Mouse (Mus musculus) heart, adult 2 months (tissue): ENCODE data around the gene Rreb1.

Experiments used
- CTCF ChIP-seq: fragments of 200-600 bp; IDR thresholded peaks from 2 replicates; pipeline ENCODE4 v1.8.1; 2022; ENCODE audit warnings: antibody characterized with exemption, mild to moderate bottlenecking, moderate library complexity
- EP300 ChIP-seq: fragments of 200-500 bp; IDR thresholded peaks from 2 replicates; pipeline ENCODE4 v1.6.1; 2011; ENCODE audit warnings: low read depth, low read length, control low read depth; ENCODE audit not compliant: insufficient read depth

- TF ChIP-seq CTCF (no peak), EP300 (no peak)
Measured at GRCm38 (mm10) chr13:37779251-37779667, 1.1 kb downstream of the Rreb1 start.
